ENCODE assay signal across 8 mouse cellular contexts in genomic region chr6:47919646-47920446, GRCm38 (mm10). TPM values are rescaled to one million over a fixed set of nuclear protein-coding genes. Genes with fewer than 3 reads are reported as not detected.
A peak's percentile ranks its signal among the peaks of the same experiment; 100 is the strongest.
DNase-seq lines count a peak whose midpoint lies in the region; ATAC-seq and TF ChIP-seq lines count a peak whose summit lies in the region.

No protein-coding gene starts in this region.

- peak overlapping the region; percentile 98 for H3K27ac ChIP-seq in forebrain, embryonic 15.5 days (replicated peaks)
- peak overlapping the region; percentile 99 for H3K27ac ChIP-seq in liver, postnatal 0 days (ENCODE audit: low read depth)

- no peaks in the 10 kb centered on the region for H3K27me3 ChIP-seq in C2C12 (ENCODE audit: control insufficient read depth, insufficient read depth, insufficient read length)
- no peaks in the 10 kb centered on the region for H3K27me3 ChIP-seq in forebrain, embryonic 15.5 days
- H3K27me3 ChIP-seq in liver, postnatal 0 days (ENCODE audit: insufficient read depth, low read length), result no peaks in the 10 kb centered on the region

- peak; percentile 31 for DNase-seq in cerebellum, adult 9-10 months
- DNase-seq in cerebellum, adult 11 months, result no peak
- DNase-seq in liver, postnatal 0 days, result no peak
- DNase-seq in spleen, postnatal 14 days (ENCODE audit: low spot score in 2 of 2), result no peak
- no peak for DNase-seq in cerebellum, postnatal 4 days (ENCODE audit: low spot score in 2 of 2)
- DNase-seq in urinary bladder, adult 2 months (ENCODE audit: low spot score), result no peak

- peak overlapping the region; percentile 51 for H3ac ChIP-seq in C2C12 (ENCODE audit: control insufficient read depth, insufficient read length, low read depth)

- H3K9me3 ChIP-seq in forebrain, embryonic 15.5 days, result no peaks in the 10 kb centered on the region
- no peaks in the 10 kb centered on the region for H3K9me3 ChIP-seq in liver, postnatal 0 days (ENCODE audit: low read length)

- no peak for TF ChIP-seq CTCF in C2C12 (IDR thresholded peaks at IDR 0.05; ENCODE audit: control insufficient read depth, insufficient read depth, insufficient read length)
- no peak for TF ChIP-seq CTCF in liver, postnatal 0 days (IDR thresholded peaks at IDR 0.05; ENCODE audit: low read depth)

- H3K4me2 ChIP-seq in forebrain, embryonic 15.5 days (replicated peaks), result peak overlapping the region; percentile 62
- H3K4me2 ChIP-seq in liver, postnatal 0 days (ENCODE audit: low read depth, low read length), result peak overlapping the region; percentile 81

- peak overlapping the region; percentile 71 for H3K4me3 ChIP-seq in C2C12 (ENCODE audit: insufficient read depth, poor library complexity, severe bottlenecking)
- H3K4me3 ChIP-seq in forebrain, embryonic 15.5 days, result peak overlapping the region; percentile 94
- peak overlapping the region; percentile 88 for H3K4me3 ChIP-seq in liver, postnatal 0 days (ENCODE audit: low read depth, low read length)

- peaks cover 43% of the 10 kb centered on the region for H3K79me2 ChIP-seq in C2C12 (ENCODE audit: control insufficient read depth, insufficient read depth)

- ATAC-seq in forebrain, embryonic 15.5 days (replicated peaks), result peak; percentile 7
- peak; percentile 11 for ATAC-seq in liver, postnatal 0 days

- no peak for TF ChIP-seq EP300 in liver, postnatal 0 days (IDR thresholded peaks at IDR 0.05; ENCODE audit: low read depth)

- 24% methylated on average over 11 of the region's 11 CpGs for WGBS in forebrain, embryonic 15.5 days
- WGBS in liver, postnatal 0 days (ENCODE audit: insufficient replicate concordance), result 30% methylated on average over 11 of the region's 11 CpGs

- peaks cover 39% of the 10 kb centered on the region for H3K79me3 ChIP-seq in C2C12 (ENCODE audit: low read depth)

- peak overlapping the region; percentile 90 for H3K9ac ChIP-seq in forebrain, embryonic 15.5 days (replicated peaks)
- peak overlapping the region; percentile 86 for H3K9ac ChIP-seq in liver, postnatal 0 days (replicated peaks)

- peaks cover 3% of the 10 kb centered on the region for H3K36me3 ChIP-seq in C2C12 (ENCODE audit: control insufficient read depth, insufficient read depth)
- no peaks in the 10 kb centered on the region for H3K36me3 ChIP-seq in forebrain, embryonic 15.5 days
- peaks cover 4% of the 10 kb centered on the region; the same call in 1 of the 2 replicates for H3K36me3 ChIP-seq in liver, postnatal 0 days (replicated peaks; ENCODE audit: insufficient read depth, low read length)

- H3K4me1 ChIP-seq in forebrain, embryonic 15.5 days, result peaks cover 19% of the 10 kb centered on the region
- H3K4me1 ChIP-seq in liver, postnatal 0 days (ENCODE audit: insufficient read depth), result peaks cover 17% of the 10 kb centered on the region

TF ChIP-seq in C2C12, 6 proteins besides CTCF, POLR2A, EP300 and RAD21:
- TF ChIP-seq CEBPB (IDR thresholded peaks at IDR 0.05; ENCODE audit: low read depth) (no peak), MYOG (IDR thresholded peaks at IDR 0.05; ENCODE audit: control insufficient read depth, extremely low read depth, insufficient read length) (no peak), USF1 (IDR thresholded peaks at IDR 0.05; ENCODE audit: low read depth) (no peak), FOSL1 (IDR thresholded peaks at IDR 0.05; ENCODE audit: insufficient read depth, low read length, poor library complexity, severe bottlenecking) (no peak), MYOD1 (IDR thresholded peaks at IDR 0.05; ENCODE audit: control insufficient read depth, insufficient read length, low read depth) (no peak), MAX (IDR thresholded peaks at IDR 0.05) (no peak)

RNA-seq across cellular contexts. Expression of gene Zfp212, which starts 0.4 kb away (rescaled TPM):
- polyA plus RNA-seq in C2C12 (2012; fragmentation: generic; extraction: Trizol), result 10.0 TPM
- 22.1 and 24.6 TPM in 2 replicates for polyA plus RNA-seq in forebrain, embryonic 15.5 days (2015; fragmentation: Nextera tagmentation; extraction: Ambion mirVana)
- polyA plus RNA-seq in liver, postnatal 0 days (2015; fragmentation: Nextera tagmentation; extraction: Ambion mirVana), result 4.0 and 5.1 TPM in 2 replicates
- polyA plus RNA-seq in urinary bladder, adult 2 months (2012; rRNA removed), result 14.8 and 15.2 TPM in 2 replicates

RNA-seq across cellular contexts. Expression of gene Zfp956, which starts 33.3 kb away (rescaled TPM):
- polyA plus RNA-seq in C2C12 (2012; fragmentation: generic; extraction: Trizol), result 1.9 TPM
- 20.9 and 21.5 TPM in 2 replicates for polyA plus RNA-seq in forebrain, embryonic 15.5 days (2015; fragmentation: Nextera tagmentation; extraction: Ambion mirVana)
- 2.7 TPM in 2 replicates for polyA plus RNA-seq in liver, postnatal 0 days (2015; fragmentation: Nextera tagmentation; extraction: Ambion mirVana)
- 11.7 and 14.1 TPM in 2 replicates for polyA plus RNA-seq in urinary bladder, adult 2 months (2012; rRNA removed)

RNA-seq across cellular contexts. Expression of gene Zfp282, which starts 42.8 kb away (rescaled TPM):
- polyA plus RNA-seq in C2C12 (2012; fragmentation: generic; extraction: Trizol), result 7.8 TPM
- polyA plus RNA-seq in forebrain, embryonic 15.5 days (2015; fragmentation: Nextera tagmentation; extraction: Ambion mirVana), result 27.7 TPM in 2 replicates
- 2.0 and 2.4 TPM in 2 replicates for polyA plus RNA-seq in liver, postnatal 0 days (2015; fragmentation: Nextera tagmentation; extraction: Ambion mirVana)
- polyA plus RNA-seq in urinary bladder, adult 2 months (2012; rRNA removed), result 11.8 and 12.6 TPM in 2 replicates
